21 mouse cellular contexts compared by ENCODE assay signal in genomic region chr11:104320511-104320910, GRCm38 (mm10).
DNase-seq lines count a peak whose midpoint lies in the region; ATAC-seq and TF ChIP-seq lines count a peak whose summit lies in the region.
"Had no signal": no experiment of that assay in that cellular context is flagged by ENCODE, and none has a peak within 500 bp of the region (broad histone marks: within the 10 kb centered on the region; RNA-seq: fewer than 3 reads in every experiment).

No protein-coding gene starts in this region.

- DNase-seq in embryo, embryonic 10.5 days (ENCODE audit: low spot score), result peak; percentile 22
- DNase-seq in embryo, embryonic 11 days, result no peak
- no peak for DNase-seq in kidney, postnatal 25 days
- no peak for DNase-seq in midbrain, embryonic 11.5 days (ENCODE audit: low spot score, missing footprints)
- peak; percentile 87 for DNase-seq in retina, postnatal 1 day
- DNase-seq: adrenal gland, adult 2 months; cerebellum, adult 11-12 months; forebrain, postnatal 0 days; gastrocnemius, postnatal 14 days; heart, adult 11 months; kidney, adult 11 months; liver; right cerebral cortex, postnatal 25 days; spleen, adult 18-20 months; thymus, postnatal 14 days had no signal

- no peak overlapping the region for H3K9ac ChIP-seq in kidney, embryonic 14.5 days (ENCODE audit: low read depth, low read length)
- no peak overlapping the region for H3K9ac ChIP-seq in midbrain, embryonic 11.5 days (ENCODE audit: low read length)
- no peak overlapping the region for H3K9ac ChIP-seq in midbrain, embryonic 15.5 days
- H3K9ac ChIP-seq in intestine, postnatal 0 days (ENCODE audit: low read depth, low read length), result no peak overlapping the region
- H3K9ac ChIP-seq: forebrain, postnatal 0 days; hindbrain, embryonic 12.5 days had no signal

- H3K4me3 ChIP-seq in kidney, embryonic 14.5 days (ENCODE audit: low read length), result no peak overlapping the region
- no peak overlapping the region for H3K4me3 ChIP-seq in midbrain, embryonic 11.5 days (ENCODE audit: low read depth, low read length)
- H3K4me3 ChIP-seq in midbrain, embryonic 15.5 days, result no peak overlapping the region
- no peak overlapping the region for H3K4me3 ChIP-seq in intestine, postnatal 0 days (ENCODE audit: low read depth, low read length)
- H3K4me3 ChIP-seq: hindbrain, embryonic 12.5 days; limb, embryonic 10.5 days had no signal

- peaks cover 13% of the 10 kb centered on the region for H3K4me1 ChIP-seq in kidney, embryonic 14.5 days (ENCODE audit: control insufficient read depth, insufficient read depth, low read length)
- peaks cover 17% of the 10 kb centered on the region for H3K4me1 ChIP-seq in midbrain, embryonic 11.5 days (ENCODE audit: control insufficient read depth, insufficient read depth, low read length)
- peaks cover 21% of the 10 kb centered on the region for H3K4me1 ChIP-seq in midbrain, embryonic 15.5 days
- 0 out of 2 replicates have a peak, but pooled peaks cover 4% of the 10 kb centered on the region for H3K4me1 ChIP-seq in intestine, postnatal 0 days (replicated peaks; ENCODE audit: control insufficient read depth, insufficient read depth, low read length)

- H3K27ac ChIP-seq in kidney, embryonic 14.5 days (ENCODE audit: low read depth, low read length), result no peak overlapping the region
- H3K27ac ChIP-seq in midbrain, embryonic 11.5 days (ENCODE audit: low read depth, low read length), result no peak overlapping the region
- no peak overlapping the region for H3K27ac ChIP-seq in midbrain, embryonic 15.5 days
- H3K27ac ChIP-seq in intestine, postnatal 0 days (ENCODE audit: low read depth, low read length), result no peak overlapping the region
- H3K27ac ChIP-seq: hindbrain, embryonic 12.5 days; limb, embryonic 10.5 days had no signal

- peak; percentile 15; the same call in 1 of the 2 replicates for ATAC-seq in kidney, embryonic 14.5 days (ENCODE audit: low FRiP score, low TSS enrichment)
- ATAC-seq in midbrain, embryonic 11.5 days (ENCODE audit: low FRiP score), result 0 out of 2 replicates have a peak, but pooled peaks have one; percentile 12
- ATAC-seq in midbrain, embryonic 15.5 days (replicated peaks), result no peak
- no peak for ATAC-seq in intestine, postnatal 0 days
- ATAC-seq: forebrain, postnatal 0 days had no signal

- no peak for TF ChIP-seq CTCF in intestine, postnatal 0 days (IDR thresholded peaks at IDR 0.05; ENCODE audit: low read depth)

- no peaks in the 10 kb centered on the region for H3K27me3 ChIP-seq in kidney, embryonic 14.5 days (ENCODE audit: control insufficient read depth, insufficient read depth, low read length)
- H3K27me3 ChIP-seq in midbrain, embryonic 11.5 days (ENCODE audit: control insufficient read depth, insufficient read depth, low read length), result no peaks in the 10 kb centered on the region
- H3K27me3 ChIP-seq in midbrain, embryonic 15.5 days (replicated peaks), result no peaks in the 10 kb centered on the region
- H3K27me3 ChIP-seq in intestine, postnatal 0 days (replicated peaks; ENCODE audit: control insufficient read depth, insufficient read depth, low read length), result no peaks in the 10 kb centered on the region

- no peaks in the 10 kb centered on the region for H3K36me3 ChIP-seq in kidney, embryonic 14.5 days (ENCODE audit: control insufficient read depth, insufficient read depth, low read length)
- no peaks in the 10 kb centered on the region for H3K36me3 ChIP-seq in midbrain, embryonic 11.5 days (ENCODE audit: control insufficient read depth, insufficient read depth, low read length)
- H3K36me3 ChIP-seq in midbrain, embryonic 15.5 days (replicated peaks), result peaks cover 9% of the 10 kb centered on the region; the same call in 1 of the 2 replicates
- H3K36me3 ChIP-seq in intestine, postnatal 0 days (ENCODE audit: control insufficient read depth, insufficient read depth), result no peaks in the 10 kb centered on the region
- H3K36me3 ChIP-seq: limb, embryonic 10.5 days had no signal

- no peak overlapping the region for H3K4me2 ChIP-seq in kidney, embryonic 14.5 days (replicated peaks; ENCODE audit: low read depth, low read length)
- no peak overlapping the region for H3K4me2 ChIP-seq in midbrain, embryonic 11.5 days
- no peak overlapping the region for H3K4me2 ChIP-seq in midbrain, embryonic 15.5 days
- no peak overlapping the region for H3K4me2 ChIP-seq in intestine, postnatal 0 days (replicated peaks; ENCODE audit: low read depth)
- H3K4me2 ChIP-seq: heart, embryonic 11.5 days; hindbrain, embryonic 12.5 days had no signal

- no peaks in the 10 kb centered on the region for H3K9me3 ChIP-seq in kidney, embryonic 14.5 days (ENCODE audit: control insufficient read depth, low read length)
- H3K9me3 ChIP-seq in midbrain, embryonic 11.5 days (ENCODE audit: control insufficient read depth, low read length), result no peaks in the 10 kb centered on the region
- H3K9me3 ChIP-seq in midbrain, embryonic 15.5 days, result no peaks in the 10 kb centered on the region
- H3K9me3 ChIP-seq in intestine, postnatal 0 days (ENCODE audit: control insufficient read depth), result no peaks in the 10 kb centered on the region
- H3K9me3 ChIP-seq: hindbrain, embryonic 12.5 days; limb, embryonic 10.5 days had no signal

- WGBS in kidney, embryonic 14.5 days, result 28% methylated on average over 5 of the region's 5 CpGs
- 57% methylated on average over 5 of the region's 5 CpGs for WGBS in midbrain, embryonic 11.5 days
- WGBS in midbrain, embryonic 15.5 days, result 57% methylated on average over 5 of the region's 5 CpGs
- WGBS in intestine, postnatal 0 days, result 58% methylated on average over 5 of the region's 5 CpGs

Comparison
In these comparisons a context has a peak if more than half of its experiments do, and no peak if none do; other contexts are left out.
1. DNase-seq: peak in embryo, embryonic 10.5 days (single experiment) and retina, postnatal 1 day (single experiment); none in embryo, embryonic 11 days (single experiment), kidney, postnatal 25 days (0 of 2) and midbrain, embryonic 11.5 days (single experiment).
2. ATAC-seq: peak in kidney, embryonic 14.5 days (single experiment) and midbrain, embryonic 11.5 days (single experiment); none in midbrain, embryonic 15.5 days (single experiment) and intestine, postnatal 0 days (single experiment).